Mouse (Mus musculus): ENCODE measurements around the gene Camk1d. TPM values are rescaled to one million over a fixed set of nuclear protein-coding genes. Genes with fewer than 3 reads are reported as not detected.

The Camk1d gene
- total RNA-seq, 2 experiments from 2014 or later, result 159 to 180 TPM

DNA sequence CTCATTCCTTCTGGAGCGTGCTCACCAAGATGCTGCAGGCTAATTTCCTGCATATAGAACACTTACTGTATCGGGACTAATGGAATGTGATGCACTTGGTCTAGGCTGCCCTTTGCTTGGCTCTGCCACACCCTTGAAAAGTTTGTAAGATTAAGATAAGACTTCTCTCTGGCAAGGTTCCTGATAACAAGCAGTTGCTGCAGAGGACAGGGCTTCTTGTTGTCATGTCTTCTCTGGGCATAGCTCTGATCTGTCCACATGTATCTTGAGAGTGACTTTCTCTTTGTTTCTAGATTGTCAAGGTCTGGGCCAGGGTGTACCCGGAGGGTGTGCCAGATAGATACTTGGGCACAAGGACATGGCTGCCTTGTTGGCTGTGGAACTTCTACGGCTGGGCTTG is 398.1 kb downstream of the Camk1d start:
- no peak overlapping the region for H3K27ac ChIP-seq
- no peak overlapping the region for H3K4me3 ChIP-seq
- DNase-seq (ENCODE audit: low spot score in 2 of 2), result no peak
- TF ChIP-seq CTCF (conservative IDR thresholded peaks at IDR 0.05), result no peak

DNA sequence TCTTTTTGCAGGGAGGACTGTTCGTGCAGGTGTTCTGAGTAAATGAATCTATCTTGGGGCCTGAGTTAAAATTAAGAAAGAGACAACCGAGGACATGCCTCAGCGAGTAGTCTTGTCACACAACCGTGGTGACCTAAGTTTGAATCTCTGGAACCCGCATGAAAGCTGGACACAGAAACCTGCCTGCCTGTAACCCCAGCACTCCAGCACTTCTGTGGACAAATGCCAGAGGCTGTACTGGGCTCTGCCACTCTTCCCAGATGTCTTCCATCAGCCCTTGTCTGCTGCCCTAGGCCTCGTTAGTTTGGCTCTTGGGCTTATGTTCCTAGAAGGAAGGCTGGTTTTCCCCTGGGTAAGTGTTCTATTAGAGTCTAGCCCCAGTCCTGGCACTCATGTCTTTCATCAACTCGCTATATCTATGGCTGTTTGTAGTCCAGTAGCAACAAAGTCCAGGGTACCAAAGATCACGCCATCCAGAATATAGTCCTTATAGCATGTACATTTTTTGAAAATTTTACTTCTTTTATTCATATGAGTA is 399.0 kb downstream of the Camk1d start:
- H3K4me3 ChIP-seq, result no peak overlapping the region
- DNase-seq (ENCODE audit: low spot score in 2 of 2), result no peak
- H3K27ac ChIP-seq, result no peak overlapping the region
- TF ChIP-seq CTCF (conservative IDR thresholded peaks at IDR 0.05), result no peak

- Histone ChIP-seq H3K4me3 (no peak overlapping the region), H3K27ac (no peak overlapping the region)
- no peak for TF ChIP-seq CTCF (conservative IDR thresholded peaks at IDR 0.05)
- no peak for DNase-seq (ENCODE audit: low spot score in 2 of 2)
These were observed 399.7 kb downstream of the Camk1d start for GRCm38 (mm10) chr2:5314530-5315166.

DNA sequence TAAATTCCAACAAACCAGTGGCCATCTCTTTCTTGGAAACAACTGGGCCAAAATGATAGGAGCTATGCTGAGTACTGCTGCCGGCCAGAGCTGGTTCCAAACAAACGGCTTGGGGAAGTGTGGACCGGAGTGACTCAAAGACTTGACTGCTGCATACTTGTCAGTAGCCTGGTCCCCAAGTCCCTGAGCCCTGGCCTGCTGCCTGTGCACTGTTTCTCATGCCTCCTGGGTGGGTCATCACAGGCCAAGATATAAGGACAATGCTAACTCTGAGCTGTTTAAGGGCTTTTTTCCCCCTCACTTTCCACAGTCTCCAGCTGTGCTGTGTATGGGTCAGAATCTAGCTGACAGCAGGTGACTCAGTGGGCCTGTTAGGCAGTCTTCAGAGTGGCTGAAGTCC is 409.2 kb downstream of the Camk1d start:
- no peak for DNase-seq (ENCODE audit: low spot score in 2 of 2)
- H3K4me3 ChIP-seq, result no peak overlapping the region
- no peak for TF ChIP-seq CTCF (conservative IDR thresholded peaks at IDR 0.05)
- no peak overlapping the region for H3K27ac ChIP-seq

GRCm38 (mm10) chr2:5304451-5304850 is 409.9 kb downstream of the Camk1d start:
- no peak for DNase-seq (ENCODE audit: low spot score in 2 of 2)
- TF ChIP-seq CTCF (conservative IDR thresholded peaks at IDR 0.05), result no peak
- Histone ChIP-seq H3K4me3 (no peak overlapping the region), H3K27ac (no peak overlapping the region)

DNA sequence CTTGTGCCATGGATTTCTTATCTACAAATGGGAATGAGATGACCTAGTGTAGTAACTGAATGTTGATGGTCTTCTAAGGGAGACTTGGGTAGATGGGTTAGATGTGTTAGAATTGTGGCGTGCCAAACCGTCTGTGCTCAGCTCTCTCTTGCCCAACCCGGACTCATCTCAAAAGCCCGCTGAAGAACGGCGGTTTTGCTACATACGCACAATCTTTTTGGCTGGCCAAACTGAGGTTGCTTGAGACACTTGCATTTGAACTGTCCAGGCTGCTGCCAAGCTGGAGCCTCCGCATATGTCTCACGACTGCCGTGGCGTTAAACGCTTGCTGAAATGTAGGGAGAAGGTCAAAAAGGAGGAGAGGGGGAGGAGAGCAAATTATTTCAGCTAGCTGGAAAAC is 413.0 kb downstream of the Camk1d start:
- Histone ChIP-seq H3K4me3 (no peak overlapping the region), H3K27ac (no peak overlapping the region)
- no peak for DNase-seq (ENCODE audit: low spot score in 2 of 2)
- no peak for TF ChIP-seq CTCF (conservative IDR thresholded peaks at IDR 0.05)

GRCm38 (mm10) chr2:5298071-5298470 is 416.2 kb downstream of the Camk1d start:
- no peak for TF ChIP-seq CTCF (conservative IDR thresholded peaks at IDR 0.05)
- Histone ChIP-seq H3K27ac (no peak overlapping the region), H3K4me3 (no peak overlapping the region)
- DNase-seq (ENCODE audit: low spot score in 2 of 2), result no peak

- no peak for DNase-seq (ENCODE audit: low spot score in 2 of 2)
- Histone ChIP-seq H3K4me3 (no peak overlapping the region), H3K27ac (no peak overlapping the region)
- TF ChIP-seq CTCF (conservative IDR thresholded peaks at IDR 0.05), result no peak
These were observed 417.4 kb downstream of the Camk1d start for GRCm38 (mm10) chr2:5296749-5297545.

DNA sequence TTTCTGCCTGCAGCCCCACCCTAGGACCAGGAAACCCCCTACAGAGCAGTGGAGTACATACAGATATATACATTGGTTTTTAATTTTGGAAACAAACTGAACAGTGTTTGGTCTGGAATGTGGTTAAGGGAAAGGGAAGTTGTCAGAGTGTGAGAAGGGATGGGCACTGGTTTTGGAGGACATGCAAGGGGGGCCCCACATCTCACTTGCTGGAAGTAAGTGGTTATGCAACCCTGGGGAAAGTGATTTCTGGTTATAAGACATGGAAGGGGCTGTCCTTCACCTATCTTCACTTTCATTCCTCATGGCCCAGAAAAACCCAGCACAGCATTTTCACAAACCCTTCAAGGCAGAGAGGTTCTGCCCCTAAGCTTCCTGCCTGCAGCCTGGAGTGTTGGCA is 419.2 kb downstream of the Camk1d start:
- no peak for TF ChIP-seq CTCF (conservative IDR thresholded peaks at IDR 0.05)
- H3K27ac ChIP-seq, result no peak overlapping the region
- no peak for DNase-seq (ENCODE audit: low spot score in 2 of 2)
- H3K4me3 ChIP-seq, result no peak overlapping the region

DNA sequence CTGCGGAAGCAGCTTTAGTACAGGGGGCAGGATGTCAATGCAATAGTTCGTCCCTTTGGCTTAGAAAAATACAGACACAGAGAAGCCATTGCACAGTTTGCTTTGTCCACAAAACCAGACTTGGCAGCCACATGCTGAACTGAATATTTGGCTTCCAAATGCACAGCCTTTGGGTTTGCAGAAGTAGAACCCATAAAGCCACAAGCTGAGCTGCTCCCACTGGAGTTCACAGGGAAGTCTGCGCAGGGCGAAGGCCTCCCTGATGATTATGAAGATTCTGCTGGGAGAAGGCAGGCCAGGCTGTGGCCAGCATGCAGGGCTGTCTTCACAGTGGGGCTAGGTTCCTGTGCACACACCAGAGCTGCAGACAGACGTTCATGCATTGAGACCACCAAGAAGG is 419.9 kb downstream of the Camk1d start:
- Histone ChIP-seq H3K27ac (no peak overlapping the region), H3K4me3 (no peak overlapping the region)
- TF ChIP-seq CTCF (conservative IDR thresholded peaks at IDR 0.05), result no peak
- DNase-seq (ENCODE audit: low spot score in 2 of 2), result no peak

GRCm38 (mm10) chr2:5288593-5288992 is 425.7 kb downstream of the Camk1d start:
- no peak for TF ChIP-seq CTCF (conservative IDR thresholded peaks at IDR 0.05)
- no peak for DNase-seq (ENCODE audit: low spot score in 2 of 2)
- H3K27ac ChIP-seq, result no peak overlapping the region
- H3K4me3 ChIP-seq, result no peak overlapping the region

- Histone ChIP-seq H3K27ac (no peak overlapping the region), H3K4me3 (no peak overlapping the region)
- no peak for TF ChIP-seq CTCF (conservative IDR thresholded peaks at IDR 0.05)
- no peak for DNase-seq (ENCODE audit: low spot score in 2 of 2)
These were observed 427.3 kb downstream of the Camk1d start for GRCm38 (mm10) chr2:5287044-5287380.

DNA sequence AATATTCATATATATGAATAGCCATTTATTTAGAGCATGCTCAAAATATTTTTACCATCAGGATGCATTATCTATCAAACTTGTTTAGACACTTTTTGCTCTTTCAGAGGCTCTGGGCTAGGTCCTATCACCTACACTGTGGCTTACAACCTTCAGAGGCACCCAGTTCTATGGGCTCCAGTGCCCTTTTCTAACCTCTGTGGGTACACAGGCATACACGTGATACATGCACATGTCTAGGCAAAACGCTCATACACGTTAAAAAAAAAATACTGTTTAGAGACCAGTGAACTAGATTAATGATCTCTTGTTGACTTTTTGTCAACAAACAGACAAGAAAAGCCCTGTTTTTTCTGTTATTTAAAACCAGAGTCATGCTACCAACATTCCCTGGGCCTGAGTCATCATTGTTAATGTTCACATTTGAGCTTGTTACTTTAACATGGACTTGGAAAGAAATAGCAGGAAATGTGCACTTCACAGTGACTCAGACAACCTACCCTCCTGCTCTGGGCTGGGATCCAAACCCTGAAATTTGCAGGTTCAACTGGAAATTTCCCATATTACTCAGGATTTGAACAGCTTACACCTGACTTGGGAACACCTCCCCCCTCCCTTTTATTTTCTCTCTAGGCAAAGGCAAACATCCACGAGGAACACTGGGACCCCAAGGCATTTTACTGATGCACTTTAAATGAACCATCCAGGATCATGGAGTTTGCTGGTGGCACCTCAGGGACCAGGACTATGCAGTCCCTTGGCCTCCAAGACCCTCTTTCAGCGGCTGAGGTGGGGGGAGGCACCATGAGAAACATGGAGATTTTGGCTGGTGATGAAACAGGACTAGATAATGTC is 427.9 kb downstream of the Camk1d start:
- TF ChIP-seq CTCF (conservative IDR thresholded peaks at IDR 0.05), result no peak
- Histone ChIP-seq H3K27ac (no peak overlapping the region), H3K4me3 (no peak overlapping the region)
- DNase-seq (ENCODE audit: low spot score in 2 of 2), result no peak
